Mouse (Mus musculus): ENCODE measurements around the gene Smco4. TPM values are rescaled to one million over a fixed set of nuclear protein-coding genes. Genes with fewer than 3 reads are reported as not detected.

Smco4 gene
- polyA plus RNA-seq, 1 experiment from 2014 or later, result 3.7 TPM

GRCm38 (mm10) chr9:15562353-15562752, 69.1 kb downstream of the Smco4 start:
- H3K36me3 ChIP-seq (replicated peaks), result no peaks in the 10 kb centered on the region
- no peak overlapping the region for H3K27ac ChIP-seq
- WGBS, result 94% methylated on average over 7 of the region's 7 CpGs
- no peaks in the 10 kb centered on the region for H3K4me1 ChIP-seq
- H3K9me3 ChIP-seq, result no peaks in the 10 kb centered on the region
- no peak for DNase-seq (ENCODE audit: extremely low spot score, low spot score)
- no peaks in the 10 kb centered on the region for H3K27me3 ChIP-seq (ENCODE audit: poor library complexity, severe bottlenecking)
- H3K4me3 ChIP-seq, result no peak overlapping the region

- WGBS, result 81% methylated on average over 13 of the region's 13 CpGs
- Histone ChIP-seq H3K27ac (no peak overlapping the region), H3K9me3 (no peaks in the 10 kb centered on the region), H3K4me3 (no peak overlapping the region), H3K36me3 (replicated peaks) (no peaks in the 10 kb centered on the region), H3K4me1 (0 out of 2 replicates have a peak, but pooled peaks cover 3% of the 10 kb centered on the region), H3K27me3 (ENCODE audit: poor library complexity, severe bottlenecking) (no peaks in the 10 kb centered on the region)
- no peak for DNase-seq (ENCODE audit: extremely low spot score, low spot score)
Observed at GRCm38 (mm10) chr9:15574750-15575454, 81.7 kb downstream of the Smco4 start.

- H3K9me3 ChIP-seq, result no peaks in the 10 kb centered on the region
- no peak for DNase-seq (ENCODE audit: extremely low spot score, low spot score)
- WGBS, result 70% methylated on average over 1 of the region's 1 CpGs
- no peak overlapping the region for H3K27ac ChIP-seq
- H3K4me3 ChIP-seq, result no peak overlapping the region
- no peaks in the 10 kb centered on the region for H3K36me3 ChIP-seq (replicated peaks)
- H3K4me1 ChIP-seq, result 0 out of 2 replicates have a peak, but pooled peaks cover 3% of the 10 kb centered on the region
- H3K27me3 ChIP-seq (ENCODE audit: poor library complexity, severe bottlenecking), result no peaks in the 10 kb centered on the region
Observed at GRCm38 (mm10) chr9:15578427-15578826, 85.2 kb downstream of the Smco4 start.

GRCm38 (mm10) chr9:15578946-15579345, 85.7 kb downstream of the Smco4 start:
- H3K9me3 ChIP-seq, result no peaks in the 10 kb centered on the region
- H3K4me3 ChIP-seq, result no peak overlapping the region
- H3K27ac ChIP-seq, result no peak overlapping the region
- 94% methylated on average over 9 of the region's 9 CpGs for WGBS
- no peak for DNase-seq (ENCODE audit: extremely low spot score, low spot score)
- no peaks in the 10 kb centered on the region for H3K36me3 ChIP-seq (replicated peaks)
- no peaks in the 10 kb centered on the region for H3K27me3 ChIP-seq (ENCODE audit: poor library complexity, severe bottlenecking)
- 0 out of 2 replicates have a peak, but pooled peaks cover 3% of the 10 kb centered on the region for H3K4me1 ChIP-seq

- no peaks in the 10 kb centered on the region for H3K27me3 ChIP-seq (ENCODE audit: poor library complexity, severe bottlenecking)
- no peaks in the 10 kb centered on the region for H3K36me3 ChIP-seq (replicated peaks)
- 87% methylated on average over 6 of the region's 6 CpGs for WGBS
- no peak overlapping the region for H3K27ac ChIP-seq
- no peak for DNase-seq (ENCODE audit: extremely low spot score, low spot score)
- H3K4me3 ChIP-seq, result no peak overlapping the region
- H3K4me1 ChIP-seq, result no peaks in the 10 kb centered on the region
- no peaks in the 10 kb centered on the region for H3K9me3 ChIP-seq
Observed at GRCm38 (mm10) chr9:15580176-15580575, 86.9 kb downstream of the Smco4 start.

- Histone ChIP-seq H3K27ac (no peak overlapping the region), H3K36me3 (replicated peaks) (no peaks in the 10 kb centered on the region)
- WGBS, result 96% methylated on average over 5 of the region's 5 CpGs
Observed at GRCm38 (mm10) chr9:15582026-15582425, 88.8 kb downstream of the Smco4 start.

GRCm38 (mm10) chr9:15584209-15584608, 91.0 kb downstream of the Smco4 start:
- H3K9me3 ChIP-seq, result no peaks in the 10 kb centered on the region
- 92% methylated on average over 9 of the region's 9 CpGs for WGBS
- H3K27ac ChIP-seq, result no peak overlapping the region
- H3K4me3 ChIP-seq, result no peak overlapping the region
- 0 out of 2 replicates have a peak, but pooled peaks cover 3% of the 10 kb centered on the region for H3K4me1 ChIP-seq
- H3K36me3 ChIP-seq (replicated peaks), result no peaks in the 10 kb centered on the region
- no peaks in the 10 kb centered on the region for H3K27me3 ChIP-seq (ENCODE audit: poor library complexity, severe bottlenecking)
- DNase-seq (ENCODE audit: extremely low spot score, low spot score), result no peak

More at GRCm38 (mm10) chr9:15582026-15582425, 88.8 kb downstream of the Smco4 start:
- Histone ChIP-seq H3K27me3 (ENCODE audit: poor library complexity, severe bottlenecking) (no peaks in the 10 kb centered on the region), H3K4me3 (no peak overlapping the region), H3K9me3 (no peaks in the 10 kb centered on the region), H3K4me1 (0 out of 2 replicates have a peak, but pooled peaks cover 3% of the 10 kb centered on the region)
- no peak for DNase-seq (ENCODE audit: extremely low spot score, low spot score)

GRCm38 (mm10) chr9:15585956-15586355, 92.7 kb downstream of the Smco4 start:
- Histone ChIP-seq H3K4me1 (0 out of 2 replicates have a peak, but pooled peaks cover 3% of the 10 kb centered on the region), H3K27ac (no peak overlapping the region), H3K36me3 (replicated peaks) (no peaks in the 10 kb centered on the region), H3K27me3 (ENCODE audit: poor library complexity, severe bottlenecking) (no peaks in the 10 kb centered on the region), H3K9me3 (no peaks in the 10 kb centered on the region), H3K4me3 (no peak overlapping the region)
- 91% methylated on average over 1 of the region's 1 CpGs for WGBS
- DNase-seq (ENCODE audit: extremely low spot score, low spot score), result no peak

GRCm38 (mm10) chr9:15587157-15587854, 94.1 kb downstream of the Smco4 start:
- Histone ChIP-seq H3K27ac (no peak overlapping the region), H3K9me3 (no peaks in the 10 kb centered on the region), H3K4me3 (no peak overlapping the region), H3K36me3 (replicated peaks) (no peaks in the 10 kb centered on the region), H3K27me3 (ENCODE audit: poor library complexity, severe bottlenecking) (no peaks in the 10 kb centered on the region), H3K4me1 (0 out of 2 replicates have a peak, but pooled peaks cover 3% of the 10 kb centered on the region)
- WGBS, result 80% methylated on average over 6 of the region's 6 CpGs
- DNase-seq (ENCODE audit: extremely low spot score, low spot score), result no peak

GRCm38 (mm10) chr9:15594148-15594547, 100.9 kb downstream of the Smco4 start:
- 0 out of 2 replicates have a peak, but pooled peaks cover 3% of the 10 kb centered on the region for H3K4me1 ChIP-seq
- H3K4me3 ChIP-seq, result no peak overlapping the region
- 90% methylated on average over 4 of the region's 4 CpGs for WGBS
- no peaks in the 10 kb centered on the region for H3K27me3 ChIP-seq (ENCODE audit: poor library complexity, severe bottlenecking)
- no peaks in the 10 kb centered on the region for H3K9me3 ChIP-seq
- H3K27ac ChIP-seq, result no peak overlapping the region
- DNase-seq (ENCODE audit: extremely low spot score, low spot score), result no peak
- H3K36me3 ChIP-seq (replicated peaks), result no peaks in the 10 kb centered on the region

Other genes with a start within 250 kb of the Smco4 start
- gene Med17, start 213.5 kb upstream of the Smco4 start, polyA plus RNA-seq (2016; fragmentation: Nextera tagmentation; extraction: Ambion mirVana), result 38.1 and 39.5 TPM in 2 replicates
- gene Taf1d, start 187.2 kb upstream of the Smco4 start, polyA plus RNA-seq (2016; fragmentation: Nextera tagmentation; extraction: Ambion mirVana), result 100 and 110 TPM in 2 replicates
- 4.4 and 5.2 TPM in 2 replicates for gene 4931406C07Rik, start 187.0 kb upstream of the Smco4 start, polyA plus RNA-seq (2016; fragmentation: Nextera tagmentation; extraction: Ambion mirVana)
- gene Cep295, start 135.6 kb upstream of the Smco4 start, polyA plus RNA-seq (2016; fragmentation: Nextera tagmentation; extraction: Ambion mirVana), result 23.0 and 25.6 TPM in 2 replicates
- gene Deup1, start 134.5 kb downstream of the Smco4 start, polyA plus RNA-seq (2016; fragmentation: Nextera tagmentation; extraction: Ambion mirVana), result 1.0 and 1.3 TPM in 2 replicates
- 9.9 and 10.9 TPM in 2 replicates for gene Slc36a4, start 216.3 kb downstream of the Smco4 start, polyA plus RNA-seq (2016; fragmentation: Nextera tagmentation; extraction: Ambion mirVana)

All from forebrain, embryonic 10.5 days (tissue).